Mouse (Mus musculus): ENCODE measurements at regions not wholly inside any gene's neighbourhood (a gene's known extent, or its start where the extent isn't known, plus 50 kb on each side); places are given as distances from the start of the nearest gene placed in this dataset.

GRCm38 (mm10) chr6:94804284-94804815 is 104.4 kb upstream of the Lrig1 start:
- TF ChIP-seq CTCF (IDR thresholded peaks at IDR 0.05; ENCODE audit: low read depth) (no peak), EP300 (optimal IDR thresholded peaks at IDR 0.05) (no peak)

All from stomach, postnatal 0 days (tissue).